Mouse (Mus musculus) liver, adult 2 months (tissue): ENCODE measurements around the gene Rad9a. TPM values are rescaled to one million over a fixed set of nuclear protein-coding genes. Genes with fewer than 3 reads are reported as not detected.

Experiments
- DNase-seq: peaks from one replicate; pipeline ENCODE4 v3.0.0-alpha.2; 2011; ENCODE audit warnings: low read depth, low spot score; ENCODE audit errors: extremely low read depth
- H3K27ac ChIP-seq: fragments of 200-500 bp; replicated peaks from 2 replicates; pipeline ENCODE4 v1.5.1; 2012; ENCODE audit warnings: low read depth, mild to moderate bottlenecking, control low read depth, inconsistent platforms, low read length; ENCODE audit not compliant: insufficient read depth
- H3K27me3 ChIP-seq: fragments of 200-500 bp; 2 replicates; pipeline ENCODE4 v1.6.1; 2012; ENCODE audit warnings: mild to moderate bottlenecking, moderate library complexity, low read length, inconsistent platforms; ENCODE audit not compliant: control insufficient read depth, insufficient read depth
- H3K36me3 ChIP-seq: fragments of 200-500 bp; 2 replicates; pipeline ENCODE4 v1.6.1; 2012; ENCODE audit warnings: low read length, inconsistent platforms; ENCODE audit not compliant: control insufficient read depth, insufficient read depth
- H3K4me1 ChIP-seq: fragments of 200-500 bp; 2 replicates; pipeline ENCODE4 v1.6.1; 2011; ENCODE audit warnings: low read length; ENCODE audit not compliant: control insufficient read depth, insufficient read depth
- H3K4me3 ChIP-seq: fragments of 200-500 bp; 2 replicates; pipeline ENCODE4 v1.5.1; 2011; ENCODE audit warnings: low read depth, mild to moderate bottlenecking, control low read depth, low read length, moderate library complexity; ENCODE audit not compliant: insufficient read depth
- H3K79me2 ChIP-seq: fragments of 200-500 bp; 2 replicates; pipeline ENCODE4 v1.6.1; 2012; ENCODE audit warnings: inconsistent platforms, mild to moderate bottlenecking, low read length, moderate library complexity; ENCODE audit not compliant: control insufficient read depth, insufficient read depth
- H3K9ac ChIP-seq: fragments of 200-500 bp; 2 replicates; pipeline ENCODE4 v1.6.1; 2012; ENCODE audit warnings: low read depth, mild to moderate bottlenecking, control low read depth, inconsistent platforms, low read length
- CTCF ChIP-seq: fragments of 200-500 bp; IDR thresholded peaks from 2 replicates; pipeline ENCODE4 v1.5.1; 2011; ENCODE audit warnings: low read depth, low read length, control low read depth
- POLR2A ChIP-seq: fragments of 200-500 bp; IDR thresholded peaks from 2 replicates; pipeline ENCODE4 v1.6.1; 2011; ENCODE audit warnings: low read length, control low read depth; ENCODE audit not compliant: insufficient read depth; ENCODE audit errors: extremely low read depth
- whole genome bisulfite sequencing: fragments of 180-500 bp; shearing (Covaris S2); methylation state at CpG from one replicate; pipeline ENCODE4 v1.1.7; 2018; 5-methylcytosine and 5-hydroxymethylcytosine counted together
- polyA plus RNA-seq: library from polyadenylated mRNA; depleted of rRNA; stranded (reverse); fragments of >200 nt; gene quantifications from 2 replicates; pipeline ENCODE4 v1.2.3, GENCODE M21; 2012
- total RNA-seq: library from RNA; depleted of rRNA; stranded (reverse); fragments of >200 nt; gene quantifications from 2 replicates; pipeline ENCODE4 v1.2.3, GENCODE M21; 2014

Gene Rad9a
- total and polyA plus RNA-seq, 2 experiments: 0.74 to 7.0 TPM

- Histone ChIP-seq H3K36me3 (no peaks in the 10 kb centered on the region), H3K4me1 (peaks cover 5% of the 10 kb centered on the region; the same call in 1 of the 2 replicates), H3K27me3 (no peaks in the 10 kb centered on the region), H3K79me2 (no peaks in the 10 kb centered on the region), H3K27ac (no peak overlapping the region), H3K9ac (no peak overlapping the region), H3K4me3 (no peak overlapping the region)
- WGBS: 16% methylated on average over 9 of the region's 9 CpGs
- peak; percentile 52 for DNase-seq
- TF ChIP-seq CTCF: no peak
- TF ChIP-seq POLR2A: no peak
These were observed 12.1 kb upstream of the Rad9a start for GRCm38 (mm10) chr19:4213524-4213974.

GRCm38 (mm10) chr19:4211891-4212588, 10.6 kb upstream of the Rad9a start:
- no peak overlapping the region for H3K9ac ChIP-seq
- WGBS: 88% methylated on average over 4 of the region's 4 CpGs
- H3K4me3 ChIP-seq: no peak overlapping the region
- no peaks in the 10 kb centered on the region for H3K36me3 ChIP-seq
- peaks cover 5% of the 10 kb centered on the region; the same call in 1 of the 2 replicates for H3K4me1 ChIP-seq
- DNase-seq: no peak
- H3K79me2 ChIP-seq: no peaks in the 10 kb centered on the region
- H3K27ac ChIP-seq: no peak overlapping the region
- TF ChIP-seq POLR2A (no peak), CTCF (no peak)
- no peaks in the 10 kb centered on the region for H3K27me3 ChIP-seq

- H3K36me3 ChIP-seq: no peaks in the 10 kb centered on the region
- H3K27ac ChIP-seq: no peak overlapping the region
- no peak overlapping the region for H3K4me3 ChIP-seq
- peaks cover under 1% of the 10 kb centered on the region; the same call in 1 of the 2 replicates for H3K4me1 ChIP-seq
- no peak for DNase-seq
- no peaks in the 10 kb centered on the region for H3K79me2 ChIP-seq
- H3K9ac ChIP-seq: no peak overlapping the region
- 88% methylated on average over 5 of the region's 5 CpGs for WGBS
- H3K27me3 ChIP-seq: no peaks in the 10 kb centered on the region
- TF ChIP-seq CTCF: no peak
- TF ChIP-seq POLR2A: no peak
These were observed 7.1 kb upstream of the Rad9a start for GRCm38 (mm10) chr19:4208563-4208962.

- Histone ChIP-seq H3K9ac (no peak overlapping the region), H3K79me2 (no peaks in the 10 kb centered on the region), H3K27ac (no peak overlapping the region), H3K4me1 (0 out of 2 replicates have a peak, but pooled peaks cover 3% of the 10 kb centered on the region), H3K36me3 (no peaks in the 10 kb centered on the region), H3K27me3 (no peaks in the 10 kb centered on the region), H3K4me3 (no peak overlapping the region)
- peak; percentile 60 for DNase-seq
- TF ChIP-seq CTCF: peak; percentile 100
- TF ChIP-seq POLR2A: no peak
- 3% methylated on average over 2 of the region's 2 CpGs for WGBS
These were observed 5.5 kb upstream of the Rad9a start for GRCm38 (mm10) chr19:4206971-4207370.

- no peak overlapping the region for H3K4me3 ChIP-seq
- no peak overlapping the region for H3K27ac ChIP-seq
- H3K36me3 ChIP-seq: no peaks in the 10 kb centered on the region
- 75% methylated on average over 4 of the region's 4 CpGs for WGBS
- TF ChIP-seq POLR2A: no peak
- no peak for TF ChIP-seq CTCF
- H3K79me2 ChIP-seq: no peaks in the 10 kb centered on the region
- no peak for DNase-seq
- no peak overlapping the region for H3K9ac ChIP-seq
- H3K4me1 ChIP-seq: peaks cover 10% of the 10 kb centered on the region
- no peaks in the 10 kb centered on the region for H3K27me3 ChIP-seq
These were observed 3.4 kb upstream of the Rad9a start for GRCm38 (mm10) chr19:4204889-4205288.
